Comparison of ENCODE assay signal across 17 mouse cellular contexts in the genomic region with DNA sequence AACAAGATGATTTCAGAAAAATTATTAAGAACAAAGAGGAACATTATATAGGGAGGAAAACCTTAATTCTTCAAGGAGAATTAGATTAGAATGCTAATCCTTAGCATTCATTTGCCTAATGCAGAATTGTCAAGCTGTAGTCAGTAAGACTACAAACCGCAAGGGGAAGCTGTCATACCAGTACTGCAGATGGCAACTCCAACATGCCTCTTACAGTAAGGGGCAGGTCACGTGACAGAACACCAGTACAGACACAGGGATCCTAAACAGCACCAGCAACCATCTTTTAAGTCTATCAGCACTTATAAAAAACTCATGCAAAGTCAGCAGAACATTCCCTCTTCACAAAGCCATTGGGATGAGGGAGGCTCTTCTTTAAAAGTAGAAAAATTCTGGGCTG. TPM values are rescaled to one million over a fixed set of nuclear protein-coding genes. Genes with fewer than 3 reads are reported as not detected.
DNase-seq lines count a peak whose midpoint lies in the region; ATAC-seq and TF ChIP-seq lines count a peak whose summit lies in the region.
"Had no signal": no experiment of that assay in that cellular context is flagged by ENCODE, and none has a peak within 500 bp of the region (broad histone marks: within the 10 kb centered on the region; RNA-seq: fewer than 3 reads in every experiment).

No protein-coding gene starts in this region.

- peaks cover 3% of the 10 kb centered on the region; the same call in 1 of the 2 replicates for H3K4me1 ChIP-seq in lung, adult 2 months (ENCODE audit: control insufficient read depth, insufficient read depth, low read length)
- H3K4me1 ChIP-seq in forebrain, embryonic 12.5 days = peaks cover 15% of the 10 kb centered on the region

- no peaks in the 10 kb centered on the region for H3K9me3 ChIP-seq in forebrain, embryonic 12.5 days
- H3K9me3 ChIP-seq: forebrain, embryonic 15.5 days; heart, embryonic 10.5 days; hindbrain, embryonic 15.5 days; limb, embryonic 13.5 days; megakaryocyte, embryonic 14.5 days had no signal

- TF ChIP-seq CTCF in lung, adult 2 months (IDR thresholded peaks at IDR 0.05; ENCODE audit: insufficient read depth, low read length) = no peak

- no peaks in the 10 kb centered on the region for H3K79me2 ChIP-seq in myocyte (ENCODE audit: control insufficient read depth, insufficient read depth)

- H3K36me3 ChIP-seq in myocyte (ENCODE audit: control insufficient read depth, insufficient read depth) = no peaks in the 10 kb centered on the region
- H3K36me3 ChIP-seq in forebrain, embryonic 12.5 days (replicated peaks) = no peaks in the 10 kb centered on the region; the same call in 1 of the 2 replicates
- H3K36me3 ChIP-seq: forebrain, embryonic 15.5 days; heart, embryonic 10.5 days; hindbrain, embryonic 15.5 days; limb, embryonic 13.5 days had no signal

- H3K27me3 ChIP-seq in myocyte (ENCODE audit: control insufficient read depth, insufficient read depth, insufficient read length) = no peaks in the 10 kb centered on the region
- H3K27me3 ChIP-seq in forebrain, embryonic 12.5 days = no peaks in the 10 kb centered on the region
- H3K27me3 ChIP-seq: forebrain, embryonic 15.5 days; hindbrain, embryonic 15.5 days; limb, embryonic 13.5 days; megakaryocyte, embryonic 14.5 days had no signal

- no peak overlapping the region for H3K27ac ChIP-seq in forebrain, embryonic 12.5 days
- H3K27ac ChIP-seq: forebrain, embryonic 15.5 days; gastrocnemius, adult 2 months; heart, embryonic 10.5 days; hindbrain, embryonic 15.5 days; left cerebral cortex, adult 2 months; limb, embryonic 13.5 days had no signal

- no peak overlapping the region for H3K9ac ChIP-seq in forebrain, embryonic 12.5 days
- H3K9ac ChIP-seq: forebrain, embryonic 15.5 days; hindbrain, embryonic 15.5 days; limb, embryonic 13.5 days had no signal

- no peak overlapping the region for H3K4me2 ChIP-seq in myocyte (ENCODE audit: low read depth)
- no peak overlapping the region for H3K4me2 ChIP-seq in forebrain, embryonic 12.5 days
- H3K4me2 ChIP-seq: forebrain, embryonic 15.5 days; hindbrain, embryonic 15.5 days; limb, embryonic 13.5 days had no signal

- H3K4me3 ChIP-seq in lung, adult 2 months (replicated peaks; ENCODE audit: extremely low read depth, low read depth, low read length) = no peak overlapping the region
- H3K4me3 ChIP-seq in myocyte = no peak overlapping the region
- H3K4me3 ChIP-seq in forebrain, embryonic 12.5 days (replicated peaks) = no peak overlapping the region
- H3K4me3 ChIP-seq: forebrain, embryonic 15.5 days; gastrocnemius, adult 2 months; heart, embryonic 10.5 days; hindbrain, embryonic 15.5 days; left cerebral cortex, adult 2 months; limb, embryonic 13.5 days; megakaryocyte, embryonic 14.5 days had no signal

- no peak overlapping the region for H3ac ChIP-seq in myocyte (ENCODE audit: control insufficient read depth, insufficient read length)

- ATAC-seq in forebrain, embryonic 12.5 days (ENCODE audit: low FRiP score) = no peak
- ATAC-seq: forebrain, embryonic 15.5 days had no signal

- TF ChIP-seq POLR2A in lung, adult 2 months (IDR thresholded peaks at IDR 0.05; ENCODE audit: borderline replicate concordance, extremely low read depth, low read depth, low read length) = no peak
- TF ChIP-seq POLR2A in myocyte (IDR thresholded peaks at IDR 0.05; ENCODE audit: insufficient read length, low read depth) = no peak

- peak; percentile 27 for DNase-seq in lung, postnatal 25 days (ENCODE audit: low spot score)
- no peak for DNase-seq in lung, adult 2 months
- peak; percentile 38 for DNase-seq in R1 (ENCODE audit: low read depth, low spot score)
- DNase-seq in thymus, postnatal 25 days = peak; percentile 56
- DNase-seq in frontal cortex, postnatal 10 days (ENCODE audit: low spot score in 2 of 2) = no peak
- DNase-seq in embryo, embryonic 9.5 days (ENCODE audit: extremely low spot score) = no peak
- DNase-seq: cerebellum, adult 11-12 months; gastrocnemius, adult 2 months; kidney, postnatal 10 days had no signal

- 87% methylated on average over 2 of the region's 2 CpGs for WGBS in lung, adult 2 months
- 87% methylated on average over 2 of the region's 2 CpGs for WGBS in forebrain, embryonic 12.5 days

TF ChIP-seq in myocyte, 11 proteins besides CTCF, POLR2A, EP300 and RAD21:
- TF ChIP-seq MYOD1 (IDR thresholded peaks at IDR 0.05; ENCODE audit: control insufficient read depth in 1 of 3, insufficient read length in 2 of 3, low read depth in 2 of 3) (no peak), USF1 (IDR thresholded peaks at IDR 0.05; ENCODE audit: low read depth) (peak; percentile 20)

RNA-seq across cellular contexts. Expression of a gene that starts 1.5 kb away (rescaled TPM):
- polyA plus RNA-seq in lung, adult 2 months (2012; rRNA removed) = 1.3 and 3.8 TPM in 2 replicates
- 2.7 TPM for polyA plus RNA-seq in myocyte (2012; fragmentation: generic; extraction: Trizol)
- polyA plus RNA-seq in forebrain, embryonic 12.5 days (2016; fragmentation: Nextera tagmentation; extraction: Ambion mirVana) = 77.6 and 80.9 TPM in 2 replicates

RNA-seq across cellular contexts. Expression of a gene that starts 38.6 kb away (rescaled TPM):
- 4.1 and 6.1 TPM in 2 replicates for polyA plus RNA-seq in lung, adult 2 months (2012; rRNA removed)
- 3.7 TPM for polyA plus RNA-seq in myocyte (2012; fragmentation: generic; extraction: Trizol)
- 24.4 and 24.5 TPM in 2 replicates for polyA plus RNA-seq in forebrain, embryonic 12.5 days (2016; fragmentation: Nextera tagmentation; extraction: Ambion mirVana)

RNA-seq across cellular contexts. Expression of a gene that starts 55.7 kb away (rescaled TPM):
- polyA plus RNA-seq in lung, adult 2 months (2012; rRNA removed) = 0.85 and 1.3 TPM in 2 replicates
- 0.62 TPM for polyA plus RNA-seq in myocyte (2012; fragmentation: generic; extraction: Trizol)
- polyA plus RNA-seq in forebrain, embryonic 12.5 days (2016; fragmentation: Nextera tagmentation; extraction: Ambion mirVana) = 44.7 and 51.6 TPM in 2 replicates

Comparison
In these comparisons a context has a peak if more than half of its experiments do, and no peak if none do; other contexts are left out.
1. DNase-seq: peak in lung, postnatal 25 days (single experiment), R1 (single experiment) and thymus, postnatal 25 days (single experiment); none in lung, adult 2 months (single experiment), frontal cortex, postnatal 10 days (0 of 2) and embryo, embryonic 9.5 days (single experiment).
2. RNA of a gene that starts 1.5 kb away (polyA plus RNA-seq): 77.6 to 80.9 TPM in forebrain, embryonic 12.5 days; 1.3 to 3.8 TPM in lung, adult 2 months and 2.7 TPM in myocyte (single experiment); every median in the first group is over 10 times any median in the second.
3. RNA of a gene that starts 55.7 kb away (polyA plus RNA-seq): 44.7 to 51.6 TPM in forebrain, embryonic 12.5 days; 0.85 to 1.3 TPM in lung, adult 2 months and 0.62 TPM in myocyte (single experiment); every median in the first group is over 10 times any median in the second.